Mouse (Mus musculus): ENCODE results near the gene Gm20503.

- no peak for TF ChIP-seq CHD2 (IDR thresholded peaks at IDR 0.05; ENCODE audit: low read depth, low read length)
- no peak for TF ChIP-seq ZNF384 (IDR thresholded peaks at IDR 0.05; ENCODE audit: low read depth, low read length)
- no peak for TF ChIP-seq ZC3H11A (IDR thresholded peaks at IDR 0.05; ENCODE audit: borderline replicate concordance, low read depth, low read length)
- no peak for TF ChIP-seq MAFK (IDR thresholded peaks at IDR 0.05; ENCODE audit: insufficient read depth, low read depth, low read length)
These were observed at the start of gene Gm20503 for GRCm38 (mm10) chr4:59002948-59003805.

Measured in ES-E14 (cell line).